Mouse (Mus musculus) bone marrow, adult 2 months (tissue): ENCODE data around the gene Cradd.

Experiments used
- CTCF ChIP-seq: fragments of 200-500 bp; IDR thresholded peaks from 2 replicates; pipeline ENCODE4 v1.5.1; 2011; ENCODE audit warnings: low read length, control low read depth; ENCODE audit not compliant: control insufficient read depth, insufficient read depth
- POLR2A ChIP-seq: fragments of 200-500 bp; IDR thresholded peaks from 2 replicates; pipeline ENCODE4 v1.6.1; 2011; ENCODE audit warnings: low read depth, mild to moderate bottlenecking, control low read depth, low read length, borderline replicate concordance; ENCODE audit not compliant: control insufficient read depth

GRCm38 (mm10) chr10:95199541-95200269, 124.2 kb downstream of the Cradd start:
- TF ChIP-seq CTCF (no peak), POLR2A (no peak)
